Mouse (Mus musculus) MEL (cell line): ENCODE data around the gene Rnf114.

Experiments used
- POLR2A ChIP-seq, 2 experiments: IDR thresholded peaks; 2 replicates each; pipeline ENCODE4 v1.6.1; 2011 to 2012; ENCODE audit warnings: low read length in 2 of 2, mild to moderate bottlenecking in 2 of 2, control low read depth in 1 of 2, improper control_type of control experiment in 1 of 2, low read depth in 1 of 2, moderate library complexity in 1 of 2; ENCODE audit not compliant: control insufficient read depth in 1 of 2, insufficient read depth in 1 of 2, poor library complexity in 1 of 2
- SMC3 ChIP-seq: IDR thresholded peaks from 2 replicates; pipeline ENCODE4 v1.6.1; 2011; ENCODE audit warnings: low read depth, low read length, improper control_type of control experiment

DNA sequence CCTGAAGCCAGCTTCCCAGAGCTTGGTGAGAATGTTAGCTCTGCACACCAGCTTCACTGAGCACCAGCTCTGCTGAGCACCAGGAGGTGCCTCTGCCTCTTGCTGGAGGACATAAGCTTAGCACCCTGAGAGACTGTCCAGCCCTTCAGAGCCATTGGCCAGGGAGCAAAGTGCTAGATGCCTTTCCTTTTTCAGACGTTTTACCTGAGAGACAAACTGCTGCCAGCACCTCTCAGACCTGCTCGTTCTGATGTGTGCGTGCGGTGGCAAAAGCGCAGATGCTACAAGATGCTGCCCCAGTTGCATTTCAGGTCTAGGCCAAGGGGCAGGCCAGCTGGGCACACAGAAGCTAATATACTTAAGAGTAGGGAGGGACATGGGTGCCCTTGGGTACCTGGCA, 16.8 kb upstream of the Rnf114 start:
- TF ChIP-seq SMC3 (no peak), POLR2A (IDR thresholded peaks at IDR 0.05; ENCODE audit: control insufficient read depth in 1 of 2, insufficient read depth in 1 of 2, low read depth in 1 of 2, low read length in 2 of 2, poor library complexity in 1 of 2) (no peak; a peak in 1 of 4 replicates)
